Mouse (Mus musculus) neural tube, embryonic 13.5 days (tissue): ENCODE measurements around the gene Gm11568. TPM values are rescaled to one million over a fixed set of nuclear protein-coding genes. Genes with fewer than 3 reads are reported as not detected.
"Not testable (repeated sequence)": the region's sequence is repeated elsewhere in the genome, so short reads cannot be mapped to it uniquely, and the experiment has no call there.

ENCODE experiments used
- ATAC-seq: fragments of 200-750 bp; cut with Nextera tagmentation; 2 replicates; pipeline ENCODE4 v1.8.0; 2017; ENCODE audit warnings: low read depth, mild to moderate bottlenecking, moderate TSS enrichment, moderate library complexity
- H3K27ac ChIP-seq: fragments of 300-500 bp; sonication (generic); replicated peaks from 2 replicates; pipeline ENCODE4 v1.5.1; 2015; ENCODE audit warnings: moderate library complexity, mild to moderate bottlenecking, inconsistent platforms
- H3K27me3 ChIP-seq: fragments of 300-500 bp; sonication (generic); 2 replicates; pipeline ENCODE4 v1.6.1; 2015; ENCODE audit warnings: mild to moderate bottlenecking, inconsistent platforms
- H3K36me3 ChIP-seq: fragments of 300-500 bp; sonication (generic); 2 replicates; pipeline ENCODE4 v1.6.1; 2015; ENCODE audit warnings: mild to moderate bottlenecking, inconsistent platforms
- H3K4me1 ChIP-seq: fragments of 300-500 bp; sonication (generic); replicated peaks from 2 replicates; pipeline ENCODE4 v1.6.1; 2015; ENCODE audit warnings: inconsistent platforms
- H3K4me2 ChIP-seq: fragments of 300-500 bp; sonication (generic); 2 replicates; pipeline ENCODE4 v1.6.1; 2015; ENCODE audit warnings: inconsistent platforms, mild to moderate bottlenecking, moderate library complexity
- H3K4me3 ChIP-seq: fragments of 300-500 bp; sonication (generic); 2 replicates; pipeline ENCODE4 v1.5.1; 2015; ENCODE audit warnings: mild to moderate bottlenecking, inconsistent platforms
- H3K9ac ChIP-seq: fragments of 300-500 bp; sonication (generic); 2 replicates; pipeline ENCODE4 v1.6.1; 2015; ENCODE audit warnings: moderate library complexity, mild to moderate bottlenecking, inconsistent platforms
- H3K9me3 ChIP-seq: fragments of 300-500 bp; sonication (generic); 2 replicates; pipeline ENCODE4 v1.6.1; 2016; ENCODE audit warnings: inconsistent platforms
- WGBS: fragments of 180-500 bp; shearing (Covaris S2); methylation state at CpG from one replicate; pipeline ENCODE4 v1.1.7; 2015; 5-methylcytosine and 5-hydroxymethylcytosine counted together
- polyA plus RNA-seq: library from polyadenylated mRNA; unstranded; fragments of >200 nt; fragmentation: Nextera tagmentation; extraction: Ambion mirVana; gene quantifications from 2 replicates; pipeline ENCODE4 v1.2.1, GENCODE M21; 2015

Gene Gm11568
- polyA plus RNA-seq = not detected in 2 replicates

DNA sequence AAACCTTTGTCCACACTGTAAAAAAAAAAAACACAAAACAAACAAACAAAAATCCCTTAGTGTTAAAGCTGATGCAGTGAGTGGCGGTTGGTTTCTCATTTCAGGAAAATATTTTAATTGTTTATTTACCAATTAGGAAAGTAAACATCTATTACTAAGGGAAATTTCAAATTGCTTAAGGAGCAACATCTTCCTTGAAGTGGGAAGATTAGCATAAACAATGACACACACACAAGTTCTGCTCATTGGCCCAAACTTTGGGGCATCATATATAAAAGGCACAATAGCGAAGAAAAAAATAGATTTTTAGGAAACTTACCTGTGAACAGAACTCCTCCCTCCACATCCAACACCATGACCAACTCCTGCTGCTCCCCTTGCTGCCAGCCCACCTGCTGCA lies at the start of gene Gm11568:
TSS of gene Gm11568 (plus strand) at position 301 of the 400 bp plus-strand sequence.
- H3K4me3 ChIP-seq = no peak within 1 kb of the TSS
- WGBS = 90% methylated on average over 2 of the region's 2 CpGs
- ATAC-seq = no peak
- H3K36me3 ChIP-seq = no peaks in the 10 kb centered on the region
- no peaks in the 10 kb centered on the region for H3K27me3 ChIP-seq
- H3K9ac ChIP-seq = no peak within 1 kb of the TSS
- no peaks in the 10 kb centered on the region for H3K9me3 ChIP-seq
- H3K4me1 ChIP-seq = no peaks in the 10 kb centered on the region
- no peak within 1 kb of the TSS for H3K27ac ChIP-seq
- H3K4me2 ChIP-seq = no peak within 1 kb of the TSS

DNA sequence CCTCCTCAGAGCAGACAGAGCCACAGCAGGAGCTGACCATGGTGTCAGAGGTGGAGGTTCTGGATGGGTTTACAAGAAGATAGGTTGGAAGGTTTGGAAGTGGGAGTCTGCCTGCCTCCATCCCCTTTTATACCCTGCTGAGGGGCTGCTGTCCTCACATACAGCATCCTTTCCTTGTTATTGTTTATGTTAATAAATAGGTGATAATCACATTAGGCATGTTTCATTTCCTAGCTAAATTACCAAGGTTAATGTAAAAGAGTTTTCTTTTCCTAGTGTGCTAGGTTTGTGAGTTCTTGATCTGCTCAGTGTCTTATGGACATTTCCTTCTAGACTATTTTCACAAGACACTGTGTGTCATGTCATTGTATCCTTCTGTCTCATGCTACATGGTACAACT lies 47.9 kb upstream of the Gm11568 start, which contains the start of gene Krtap4-13:
TSS of gene Krtap4-13 (minus strand) at position 101 of the 400 bp plus-strand sequence.
- not testable (repeated sequence) for H3K4me3 ChIP-seq, ATAC-seq, H3K4me1 ChIP-seq, H3K27ac ChIP-seq, H3K9ac ChIP-seq, H3K9me3 ChIP-seq, H3K27me3 ChIP-seq, H3K36me3 ChIP-seq, H3K4me2 ChIP-seq

DNA sequence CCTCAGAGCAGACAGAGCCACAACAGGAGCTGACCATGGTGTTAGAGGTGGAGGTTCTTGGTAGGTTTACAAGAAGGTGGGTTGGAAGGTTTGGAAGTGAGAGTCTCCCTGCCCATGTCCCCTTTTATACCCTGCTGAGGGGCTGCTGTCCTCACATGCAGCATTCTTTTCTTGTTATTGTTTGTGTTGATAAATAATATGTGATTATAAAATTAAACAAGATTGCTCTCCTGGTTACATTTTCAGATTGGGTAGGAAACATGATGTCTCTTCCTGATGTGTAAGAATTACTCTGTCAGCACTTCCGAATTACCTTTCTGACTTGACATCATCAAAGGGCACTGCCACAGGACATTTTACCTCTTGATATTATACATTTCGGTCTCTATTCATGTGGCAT lies 42.2 kb upstream of the Gm11568 start, which contains the start of gene Gm11564:
TSS of gene Gm11564 (minus strand) at position 101 of the 400 bp plus-strand sequence.
- H3K9ac ChIP-seq, H3K27ac ChIP-seq, H3K4me2 ChIP-seq, H3K9me3 ChIP-seq, H3K4me1 ChIP-seq, H3K36me3 ChIP-seq, H3K4me3 ChIP-seq, ATAC-seq, H3K27me3 ChIP-seq: not testable (repeated sequence)
- WGBS = 89% methylated on average over 2 of the region's 2 CpGs

DNA sequence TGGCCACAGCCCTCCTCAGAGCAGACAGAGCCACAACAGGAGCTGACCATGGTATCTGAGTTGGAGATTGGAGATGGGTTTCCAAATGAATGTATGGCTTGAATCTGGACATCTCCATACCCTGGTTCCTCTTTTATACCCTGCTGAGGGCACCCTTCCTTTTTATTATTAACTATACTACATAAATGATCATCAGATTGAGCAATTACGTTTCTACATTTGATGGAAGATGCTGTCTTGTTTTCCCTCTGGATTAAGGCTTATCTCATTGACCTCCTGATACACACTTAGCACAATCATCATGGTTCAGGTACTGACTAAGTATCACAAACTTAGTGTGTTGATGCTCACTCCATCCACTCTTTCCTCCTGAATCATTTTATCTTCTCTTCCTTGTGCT lies 19.8 kb upstream of the Gm11568 start, which contains the start of gene 2300003K06Rik:
TSS of gene 2300003K06Rik (minus strand) at position 101 of the 400 bp plus-strand sequence.
- WGBS = 75% methylated on average over 1 of the region's 1 CpGs
- no peaks in the 10 kb centered on the region for H3K27me3 ChIP-seq
- H3K4me1 ChIP-seq = no peaks in the 10 kb centered on the region
- no peak within 1 kb of the TSS for H3K9ac ChIP-seq
- no peaks in the 10 kb centered on the region for H3K36me3 ChIP-seq
- H3K4me3 ChIP-seq = no peak within 1 kb of the TSS
- no peak within 1 kb of the TSS for H3K4me2 ChIP-seq
- H3K27ac ChIP-seq = no peak within 1 kb of the TSS
- ATAC-seq = no peak
- no peaks in the 10 kb centered on the region for H3K9me3 ChIP-seq

DNA sequence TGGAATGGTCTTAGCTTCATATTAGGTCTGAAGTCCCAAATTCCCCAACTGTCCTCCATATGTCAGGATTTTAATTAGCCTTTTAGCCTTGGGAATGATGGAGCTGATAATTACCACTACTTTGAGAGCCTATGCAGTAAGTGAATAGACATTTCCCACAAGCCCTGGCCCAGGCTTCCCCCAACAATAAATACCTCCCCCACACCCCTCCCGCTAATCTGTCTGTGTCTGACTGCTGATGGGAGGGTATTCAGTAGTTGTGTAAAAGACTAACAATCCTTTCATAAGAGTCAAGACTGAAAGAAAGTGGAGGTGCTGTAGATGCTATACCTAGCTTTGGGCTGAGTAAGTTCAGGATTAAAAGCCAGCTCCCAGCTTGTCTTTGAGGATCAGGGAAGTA lies 15.5 kb upstream of the Gm11568 start:
- Histone ChIP-seq H3K9ac (no peak overlapping the region), H3K9me3 (no peaks in the 10 kb centered on the region), H3K4me1 (no peaks in the 10 kb centered on the region), H3K27me3 (no peaks in the 10 kb centered on the region), H3K4me3 (no peak overlapping the region), H3K4me2 (no peak overlapping the region), H3K36me3 (no peaks in the 10 kb centered on the region), H3K27ac (no peak overlapping the region)
- no peak for ATAC-seq
- WGBS = 29% methylated on average over 1 of the region's 1 CpGs

DNA sequence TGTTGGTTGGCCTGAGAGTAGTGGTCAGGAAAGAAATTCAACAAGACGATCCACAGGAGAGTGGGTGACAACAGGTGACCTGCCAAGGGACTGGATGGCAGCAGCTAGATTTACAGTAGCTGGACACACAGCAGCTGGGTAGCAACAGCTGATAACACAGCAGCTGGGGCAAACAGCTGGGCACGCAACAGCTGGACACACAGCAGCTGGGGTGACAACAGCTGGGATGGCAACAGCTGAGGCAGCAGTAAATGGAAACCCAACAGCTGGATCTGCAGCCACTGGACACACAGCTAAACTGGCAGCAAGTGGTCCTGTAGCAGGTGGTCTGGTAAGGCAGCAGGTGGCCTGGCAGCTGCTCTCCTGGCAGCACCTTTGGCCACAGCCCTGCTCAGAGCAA lies 11.0 kb upstream of the Gm11568 start:
- H3K4me2 ChIP-seq = no peak overlapping the region
- 94% methylated on average over 2 of the region's 2 CpGs for WGBS

DNA sequence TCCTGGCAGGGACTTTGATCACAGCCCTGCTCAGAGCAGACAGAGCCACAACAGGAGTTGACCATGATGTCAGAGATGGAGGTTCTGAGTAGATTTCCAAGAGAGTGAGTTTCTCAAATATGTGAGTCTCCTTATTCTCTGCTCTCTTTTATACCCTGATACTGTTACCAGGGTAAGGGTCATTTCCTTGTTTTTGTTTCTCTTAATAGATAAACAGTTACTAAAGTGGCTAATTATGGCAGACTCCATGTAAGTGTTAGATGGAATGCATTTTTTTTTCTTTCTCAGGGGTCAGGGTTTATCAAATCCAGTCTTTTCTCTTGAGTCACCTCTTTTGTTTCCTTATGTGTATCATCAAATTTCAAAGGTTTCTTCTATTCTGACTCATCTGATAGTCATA lies 6.2 kb upstream of the Gm11568 start, which contains the start of gene Krtap4-16:
TSS of gene Krtap4-16 (minus strand) at position 101 of the 400 bp plus-strand sequence.
- Histone ChIP-seq H3K4me1 (no peaks in the 10 kb centered on the region), H3K27ac (no peak within 1 kb of the TSS), H3K4me3 (no peak within 1 kb of the TSS), H3K4me2 (no peak within 1 kb of the TSS), H3K27me3 (no peaks in the 10 kb centered on the region), H3K9ac (no peak within 1 kb of the TSS), H3K36me3 (no peaks in the 10 kb centered on the region), H3K9me3 (no peaks in the 10 kb centered on the region)
- no peak for ATAC-seq

More for the DNA sequence above, 11.0 kb upstream of the Gm11568 start:
- Histone ChIP-seq H3K36me3 (no peaks in the 10 kb centered on the region), H3K9ac (no peak overlapping the region), H3K4me3 (no peak overlapping the region), H3K27me3 (no peaks in the 10 kb centered on the region), H3K27ac (no peak overlapping the region), H3K9me3 (no peaks in the 10 kb centered on the region), H3K4me1 (no peaks in the 10 kb centered on the region)
- no peak for ATAC-seq

DNA sequence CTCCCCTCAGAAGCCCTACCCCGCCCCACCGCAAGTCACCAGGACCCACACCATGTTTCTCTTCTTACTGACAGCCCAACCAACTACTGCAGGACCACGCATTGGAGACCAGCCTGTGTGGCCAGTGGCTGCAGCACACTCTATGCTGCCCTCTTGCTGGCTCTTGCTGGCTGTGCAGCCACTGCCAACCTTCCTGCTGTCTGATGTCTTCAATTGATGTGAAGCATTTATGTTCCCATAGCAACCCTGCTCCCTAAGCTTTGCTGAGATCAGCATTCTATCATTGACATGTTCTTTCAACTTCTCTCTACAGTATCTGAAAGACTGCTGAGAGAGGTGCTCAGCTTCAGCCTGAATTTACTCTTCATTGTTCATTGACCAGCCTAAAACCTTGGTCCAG lies 3.6 kb upstream of the Gm11568 start:
- Histone ChIP-seq H3K9me3 (no peaks in the 10 kb centered on the region), H3K27ac (no peak overlapping the region), H3K4me1 (no peaks in the 10 kb centered on the region), H3K9ac (no peak overlapping the region), H3K4me2 (no peak overlapping the region), H3K4me3 (no peak overlapping the region), H3K27me3 (no peaks in the 10 kb centered on the region), H3K36me3 (no peaks in the 10 kb centered on the region)
- WGBS = 66% methylated on average over 3 of the region's 3 CpGs
- ATAC-seq = no peak

DNA sequence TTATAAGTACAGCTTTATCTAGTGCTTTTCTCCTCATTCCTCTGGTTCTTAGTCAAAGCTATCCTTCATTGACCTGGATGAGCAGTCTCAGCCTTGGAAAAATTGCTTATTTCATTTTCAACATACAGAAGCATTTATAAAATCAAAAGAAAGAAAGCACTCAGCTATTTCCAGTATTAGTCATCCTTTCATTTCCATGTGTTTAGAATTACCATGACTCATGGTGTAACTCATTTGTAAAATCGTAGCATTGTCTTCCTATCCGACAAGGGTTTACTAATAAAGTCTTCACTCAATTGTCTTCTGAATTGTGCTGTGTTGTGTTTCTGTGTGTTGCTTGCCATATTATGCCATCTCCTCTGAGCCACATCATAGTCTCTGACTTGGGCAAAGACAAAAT lies 1.0 kb downstream of the Gm11568 start:
- Histone ChIP-seq H3K4me2 (no peak overlapping the region), H3K27ac (no peak overlapping the region), H3K27me3 (no peaks in the 10 kb centered on the region), H3K9me3 (no peaks in the 10 kb centered on the region), H3K9ac (no peak overlapping the region), H3K4me3 (no peak overlapping the region), H3K36me3 (no peaks in the 10 kb centered on the region), H3K4me1 (no peaks in the 10 kb centered on the region)
- no peak for ATAC-seq
- 83% methylated on average over 2 of the region's 2 CpGs for WGBS

DNA sequence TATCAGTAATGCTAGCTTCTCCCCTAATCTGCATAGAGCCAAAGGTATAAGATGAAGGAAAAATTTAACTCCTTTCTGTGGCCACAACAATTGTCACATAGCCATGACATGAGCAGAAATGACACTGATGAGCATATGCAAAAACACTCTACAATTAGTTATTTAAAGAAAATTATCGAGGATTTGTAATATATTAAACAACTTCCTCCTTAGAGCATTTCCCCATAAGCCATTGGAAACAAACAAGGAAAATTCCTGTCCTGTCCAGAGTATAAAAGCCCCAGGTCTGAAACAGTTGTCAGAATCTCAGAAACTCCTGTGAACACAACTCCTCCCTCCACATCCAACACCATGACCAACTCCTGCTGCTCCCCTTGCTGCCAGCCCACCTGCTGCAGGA lies 6.5 kb downstream of the Gm11568 start, which contains the start of gene Gm11559:
TSS of gene Gm11559 (plus strand) at position 301 of the 400 bp plus-strand sequence.
- 80% methylated on average over 1 of the region's 1 CpGs for WGBS
- not testable (repeated sequence) for H3K4me1 ChIP-seq, H3K9ac ChIP-seq, H3K4me3 ChIP-seq, H3K36me3 ChIP-seq, ATAC-seq, H3K4me2 ChIP-seq, H3K27me3 ChIP-seq, H3K27ac ChIP-seq, H3K9me3 ChIP-seq

DNA sequence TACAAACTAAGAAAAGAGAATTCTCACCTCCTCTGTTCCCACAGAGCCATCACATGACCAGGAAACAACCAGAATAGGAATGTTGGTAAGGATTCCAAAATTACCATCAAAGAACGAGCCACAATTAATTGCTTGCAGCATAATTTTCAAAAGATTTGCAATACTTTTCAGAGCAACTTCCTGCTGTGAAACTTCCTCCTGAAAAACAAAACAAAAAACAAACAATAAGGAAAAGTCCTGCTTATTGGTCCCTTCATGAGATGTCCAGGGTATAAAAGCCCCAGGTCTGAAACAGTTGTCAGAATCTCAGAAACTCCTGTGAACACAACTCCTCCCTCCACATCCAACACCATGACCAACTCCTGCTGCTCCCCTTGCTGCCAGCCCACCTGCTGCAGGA lies 15.4 kb downstream of the Gm11568 start, which contains the start of gene Krtap9-1:
TSS of gene Krtap9-1 (plus strand) at position 301 of the 400 bp plus-strand sequence.
- not testable (repeated sequence) for H3K36me3 ChIP-seq, H3K27ac ChIP-seq, H3K9ac ChIP-seq, H3K4me2 ChIP-seq, H3K4me3 ChIP-seq, H3K27me3 ChIP-seq, H3K9me3 ChIP-seq, ATAC-seq, H3K4me1 ChIP-seq
- 72% methylated on average over 1 of the region's 1 CpGs for WGBS

DNA sequence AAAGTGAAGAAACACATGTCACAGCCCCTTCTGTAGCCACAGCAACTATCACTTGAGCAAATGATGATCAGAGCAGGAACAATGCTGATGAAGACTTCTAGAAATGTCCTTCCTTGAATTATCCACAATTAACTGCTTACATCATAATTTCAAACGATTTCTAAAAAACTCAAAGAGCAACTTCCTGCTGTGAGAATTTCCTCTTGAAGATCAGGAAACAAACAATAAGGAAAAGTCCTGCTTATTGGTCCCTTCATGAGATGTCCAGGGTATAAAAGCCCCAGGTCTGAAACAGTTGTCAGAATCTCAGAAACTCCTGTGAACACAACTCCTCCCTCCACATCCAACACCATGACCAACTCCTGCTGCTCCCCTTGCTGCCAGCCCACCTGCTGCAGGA lies 21.2 kb downstream of the Gm11568 start, which contains the start of gene Gm11567:
TSS of gene Gm11567 (plus strand) at position 301 of the 400 bp plus-strand sequence.
- H3K4me3 ChIP-seq, ATAC-seq, H3K4me2 ChIP-seq, H3K27ac ChIP-seq, H3K9me3 ChIP-seq, H3K4me1 ChIP-seq, H3K36me3 ChIP-seq, H3K9ac ChIP-seq, H3K27me3 ChIP-seq: not testable (repeated sequence)
- 45% methylated on average over 1 of the region's 1 CpGs for WGBS

DNA sequence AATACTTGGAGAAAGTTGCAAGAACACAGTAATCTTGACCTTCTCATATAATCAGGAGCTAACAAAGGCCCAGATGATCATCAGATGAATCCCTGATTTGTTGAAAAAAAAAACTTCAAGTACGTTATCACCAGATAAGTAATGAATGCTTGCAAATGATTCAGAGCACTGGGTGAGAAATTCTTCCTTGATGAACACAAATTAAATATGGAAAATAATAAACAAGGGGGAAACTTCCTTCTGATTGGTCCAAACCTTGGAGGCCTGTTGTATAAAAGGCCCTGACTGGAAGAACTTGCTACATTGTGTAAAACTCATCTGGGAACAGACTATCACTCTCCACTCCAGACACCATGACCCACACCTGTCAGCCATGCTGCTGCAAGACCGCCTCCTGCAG lies 49.9 kb downstream of the Gm11568 start, which contains the start of gene Krtap31-1:
TSS of gene Krtap31-1 (plus strand) at position 301 of the 400 bp plus-strand sequence.
- H3K9me3 ChIP-seq = no peaks in the 10 kb centered on the region
- H3K4me2 ChIP-seq = no peak within 1 kb of the TSS
- no peak for ATAC-seq
- no peak within 1 kb of the TSS for H3K27ac ChIP-seq
- no peak within 1 kb of the TSS for H3K9ac ChIP-seq
- no peaks in the 10 kb centered on the region for H3K36me3 ChIP-seq
- H3K4me1 ChIP-seq = no peaks in the 10 kb centered on the region
- WGBS = 86% methylated on average over 2 of the region's 2 CpGs
- no peak within 1 kb of the TSS for H3K4me3 ChIP-seq
- no peaks in the 10 kb centered on the region for H3K27me3 ChIP-seq
